Mouse (Mus musculus) left cerebral cortex, adult 8-10 months (tissue): Measurements from ENCODE around the gene Olfr354. TPM values are rescaled to one million over a fixed set of nuclear protein-coding genes. Genes with fewer than 3 reads are reported as not detected.

Experiments used
- DNase-seq, 2 experiments: peaks; one replicate each; pipeline ENCODE4 v3.0.0; 2022; ENCODE audit warnings: low spot score in 2 of 2
- total RNA-seq, 4 experiments: library from RNA; stranded (reverse); gene quantifications; 2 replicates each; pipeline ENCODE4 v1.2.4; 2022

The Olfr354 gene
- total RNA-seq, result not detected

- no peak for DNase-seq
Measured at GRCm38 (mm10) chr2:36905380-36905779, at the start of gene Olfr354. TSS of gene Olfr354 (plus strand) at chr2:36905680.

- DNase-seq, result no peak
Measured at GRCm38 (mm10) chr2:36862560-36862959, 42.9 kb upstream of the Olfr354 start, which contains the start of gene Olfr351. TSS of gene Olfr351 (minus strand) at chr2:36862660.

- no peak for DNase-seq
Measured at GRCm38 (mm10) chr2:36868160-36868559, 37.3 kb upstream of the Olfr354 start, which contains the start of gene Olfr352. TSS of gene Olfr352 (plus strand) at chr2:36868460.

GRCm38 (mm10) chr2:36892836-36893235 is 12.6 kb upstream of the Olfr354 start, which contains the start of gene Olfr353:
TSS of gene Olfr353 (minus strand) at chr2:36892936.
- DNase-seq, result no peak

- no peak for DNase-seq
Measured at GRCm38 (mm10) chr2:36897114-36897513, 8.4 kb upstream of the Olfr354 start.

- no peak for DNase-seq
Measured at GRCm38 (mm10) chr2:36928797-36929196, 23.3 kb downstream of the Olfr354 start, which contains the start of gene Olfr355. TSS of gene Olfr355 (minus strand) at chr2:36928897.

- DNase-seq, result no peak
Measured at GRCm38 (mm10) chr2:36936821-36937220, 31.3 kb downstream of the Olfr354 start, which contains the start of gene Olfr356. TSS of gene Olfr356 (plus strand) at chr2:36937121.

Other genes with a start within 250 kb of the Olfr354 start
- not detected for gene Olfr346, start 219.9 kb upstream of the Olfr354 start, total RNA-seq
- not detected for gene Olfr347, start 173.8 kb upstream of the Olfr354 start, total RNA-seq
- not detected for gene Olfr348, start 121.4 kb upstream of the Olfr354 start, total RNA-seq
- not detected for gene Olfr50, start 115.1 kb upstream of the Olfr354 start, total RNA-seq
- gene Olfr3, start 88.6 kb upstream of the Olfr354 start, total RNA-seq, result not detected
- not detected for gene Olfr350, start 59.4 kb upstream of the Olfr354 start, total RNA-seq
- gene Olfr351, start 43.0 kb upstream of the Olfr354 start, total RNA-seq, result not detected
- not detected for gene Olfr352, start 37.2 kb upstream of the Olfr354 start, total RNA-seq
- not detected for gene Olfr353, start 12.7 kb upstream of the Olfr354 start, total RNA-seq
- not detected for gene Olfr355, start 23.2 kb downstream of the Olfr354 start, total RNA-seq
- not detected for gene Olfr356, start 31.4 kb downstream of the Olfr354 start, total RNA-seq
- not detected for gene Olfr357, start 88.1 kb downstream of the Olfr354 start, total RNA-seq
- not detected for gene Olfr358, start 103.7 kb downstream of the Olfr354 start, total RNA-seq
- gene Olfr360, start 160.1 kb downstream of the Olfr354 start, total RNA-seq, result not detected
- gene Olfr361, start 183.6 kb downstream of the Olfr354 start, total RNA-seq, result not detected
- not detected for gene Olfr362, start 212.2 kb downstream of the Olfr354 start, total RNA-seq
- gene Olfr364-ps1, start 233.6 kb downstream of the Olfr354 start, total RNA-seq, result not detected